Mouse (Mus musculus): ENCODE results near the gene Mllt6.

GRCm38 (mm10) chr11:97666221-97666620, 3.0 kb downstream of the Mllt6 start:
- TF ChIP-seq HCFC1 (IDR thresholded peaks at IDR 0.05; ENCODE audit: borderline replicate concordance, insufficient read depth, low read length) (no peak), ZNF384 (IDR thresholded peaks at IDR 0.05; ENCODE audit: low read depth, low read length) (no peak), ZC3H11A (IDR thresholded peaks at IDR 0.05; ENCODE audit: borderline replicate concordance, low read depth, low read length) (no peak), MAFK (IDR thresholded peaks at IDR 0.05; ENCODE audit: insufficient read depth, low read depth, low read length) (no peak)

All from ES-E14 (cell line).